Comparison of ENCODE assay signal across 21 mouse cellular contexts in the genomic region with DNA sequence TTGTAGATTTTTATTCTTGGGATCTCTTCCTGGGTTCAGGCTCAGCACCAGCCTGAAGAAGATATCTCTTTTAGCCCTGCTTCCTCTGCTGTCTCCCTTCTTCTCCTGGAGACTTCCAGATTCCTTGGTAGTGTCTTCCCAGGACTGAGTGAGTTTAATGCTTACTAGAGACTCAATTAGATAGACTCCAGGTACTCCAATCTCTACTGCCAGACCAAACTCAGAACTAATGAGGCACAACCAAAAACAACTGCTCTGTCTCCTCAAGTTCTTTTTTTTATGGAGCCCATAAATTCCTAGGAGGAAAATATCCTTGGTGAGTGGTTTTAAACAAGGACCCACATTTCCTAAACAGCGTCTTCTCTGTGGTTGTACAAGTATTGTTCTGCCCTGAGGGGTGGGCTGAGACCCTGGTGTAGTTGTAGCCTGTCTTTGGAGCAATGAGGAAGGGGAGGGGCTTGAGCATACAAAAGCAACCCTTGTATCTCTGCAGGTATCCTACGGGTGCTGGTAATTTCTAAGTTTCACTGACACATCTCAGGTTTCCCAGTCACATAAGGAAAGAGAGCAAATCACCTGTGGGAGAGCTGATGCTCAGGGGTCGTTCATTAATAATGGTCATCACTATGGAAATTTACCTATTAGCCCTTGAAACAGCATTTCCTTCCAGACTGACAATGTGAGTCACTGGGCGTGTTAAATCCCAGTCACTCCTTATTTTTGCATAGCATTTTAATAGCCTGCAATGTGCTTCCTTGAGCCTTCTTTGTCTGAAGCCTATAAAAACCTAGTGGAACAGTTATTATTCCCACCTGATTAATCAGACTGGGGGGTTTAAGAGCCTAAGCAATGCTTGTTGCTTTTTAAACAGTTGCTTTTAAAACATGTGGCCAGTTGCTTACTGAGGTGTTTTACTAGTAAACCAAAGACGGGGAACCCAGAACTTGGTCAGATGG.
DNase-seq lines count a peak whose midpoint lies in the region; ATAC-seq and TF ChIP-seq lines count a peak whose summit lies in the region.
"Had no signal": no experiment of that assay in that cellular context is flagged by ENCODE, and none has a peak within 500 bp of the region (broad histone marks: within the 10 kb centered on the region; RNA-seq: fewer than 3 reads in every experiment).

No protein-coding gene starts in this region.

- WGBS in kidney, embryonic 15.5 days, result 28% methylated on average over 5 of the region's 5 CpGs
- WGBS in kidney, adult 2 months, result 58% methylated on average over 5 of the region's 5 CpGs
- 37% methylated on average over 5 of the region's 5 CpGs for WGBS in neural tube, embryonic 13.5 days
- WGBS in limb, embryonic 13.5 days, result 25% methylated on average over 5 of the region's 5 CpGs
- 61% methylated on average over 5 of the region's 5 CpGs for WGBS in forebrain, postnatal 0 days

- no peak overlapping the region for H3K4me2 ChIP-seq in kidney, embryonic 15.5 days
- no peak overlapping the region for H3K4me2 ChIP-seq in neural tube, embryonic 13.5 days
- H3K4me2 ChIP-seq in limb, embryonic 13.5 days (replicated peaks), result no peak overlapping the region
- no peak overlapping the region for H3K4me2 ChIP-seq in forebrain, postnatal 0 days (ENCODE audit: low read depth)
- H3K4me2 ChIP-seq: embryonic facial prominence, embryonic 12.5 days; forebrain, embryonic 12.5 days; heart, embryonic 13.5 days; hindbrain, embryonic 15.5 days had no signal

- DNase-seq in kidney, adult 2 months, result no peak
- DNase-seq in neural tube, embryonic 10.5 days (ENCODE audit: extremely low spot score, low spot score), result no peak
- no peak for DNase-seq in forebrain, postnatal 0 days
- no peak for DNase-seq in urinary bladder, postnatal 14 days (ENCODE audit: low spot score)
- DNase-seq in c-Kit-positive CD71-positive TER-119-positive erythroid progenitor cells, embryonic 14.5 days (ENCODE audit: low spot score), result no peak
- DNase-seq: adrenal gland, adult 8-10 months; adrenal gland, postnatal 36 days; cerebellum, adult 11 months; cerebellum, adult 8-10 months; cerebellum, postnatal 14 days; embryo, embryonic 11 days; gastrocnemius, postnatal 36 days; heart, adult 11 months; heart, postnatal 36 days had no signal

- TF ChIP-seq POLR2A in kidney, adult 2 months (IDR thresholded peaks at IDR 0.05; ENCODE audit: low read depth, low read length), result no peak

- no peak overlapping the region for H3K9ac ChIP-seq in kidney, embryonic 15.5 days
- no peak overlapping the region for H3K9ac ChIP-seq in neural tube, embryonic 13.5 days
- H3K9ac ChIP-seq in limb, embryonic 13.5 days, result no peak overlapping the region
- no peak overlapping the region for H3K9ac ChIP-seq in forebrain, postnatal 0 days
- H3K9ac ChIP-seq: embryonic facial prominence, embryonic 12.5 days; forebrain, embryonic 12.5 days; heart, embryonic 13.5 days; hindbrain, embryonic 15.5 days had no signal

- TF ChIP-seq CTCF in kidney, adult 2 months (conservative IDR thresholded peaks at IDR 0.05; ENCODE audit: insufficient read depth, insufficient read length, low read depth, low read length), result no peak
- TF ChIP-seq CTCF in forebrain, postnatal 0 days (IDR thresholded peaks at IDR 0.05; ENCODE audit: low read depth), result no peak

- no peaks in the 10 kb centered on the region for H3K36me3 ChIP-seq in kidney, embryonic 15.5 days
- no peaks in the 10 kb centered on the region for H3K36me3 ChIP-seq in kidney, adult 2 months (ENCODE audit: control insufficient read depth, insufficient read depth, low read length)
- H3K36me3 ChIP-seq in neural tube, embryonic 13.5 days, result no peaks in the 10 kb centered on the region
- no peaks in the 10 kb centered on the region for H3K36me3 ChIP-seq in limb, embryonic 13.5 days
- no peaks in the 10 kb centered on the region for H3K36me3 ChIP-seq in forebrain, postnatal 0 days (ENCODE audit: insufficient read depth)
- H3K36me3 ChIP-seq: embryonic facial prominence, embryonic 12.5 days; forebrain, embryonic 12.5 days; heart, embryonic 13.5 days; hindbrain, embryonic 15.5 days had no signal

- ATAC-seq in kidney, embryonic 15.5 days (replicated peaks; ENCODE audit: low FRiP score), result peak; percentile 83
- no peak for ATAC-seq in neural tube, embryonic 13.5 days (ENCODE audit: low read depth)
- peak; percentile 54; the same call in 1 of the 2 replicates for ATAC-seq in limb, embryonic 13.5 days (ENCODE audit: low FRiP score, low read depth)
- ATAC-seq in forebrain, postnatal 0 days, result no peak

- no peaks in the 10 kb centered on the region for H3K27me3 ChIP-seq in kidney, embryonic 15.5 days
- no peaks in the 10 kb centered on the region; the same call in 1 of the 2 replicates for H3K27me3 ChIP-seq in kidney, adult 2 months (replicated peaks; ENCODE audit: control insufficient read depth, insufficient read depth, low read length)
- H3K27me3 ChIP-seq in neural tube, embryonic 13.5 days, result no peaks in the 10 kb centered on the region
- H3K27me3 ChIP-seq in limb, embryonic 13.5 days, result no peaks in the 10 kb centered on the region
- no peaks in the 10 kb centered on the region for H3K27me3 ChIP-seq in forebrain, postnatal 0 days (ENCODE audit: insufficient read depth, low read length)
- H3K27me3 ChIP-seq: embryonic facial prominence, embryonic 12.5 days; forebrain, embryonic 12.5 days; heart, embryonic 13.5 days; hindbrain, embryonic 15.5 days had no signal

- H3K4me1 ChIP-seq in kidney, embryonic 15.5 days, result peaks cover 26% of the 10 kb centered on the region
- no peaks in the 10 kb centered on the region for H3K4me1 ChIP-seq in kidney, adult 2 months (ENCODE audit: control insufficient read depth, insufficient read depth, low read length)
- H3K4me1 ChIP-seq in neural tube, embryonic 13.5 days (replicated peaks), result 0 out of 2 replicates have a peak, but pooled peaks cover 3% of the 10 kb centered on the region
- H3K4me1 ChIP-seq in limb, embryonic 13.5 days, result peaks cover 34% of the 10 kb centered on the region
- H3K4me1 ChIP-seq in forebrain, postnatal 0 days (ENCODE audit: insufficient read depth), result no peaks in the 10 kb centered on the region
- H3K4me1 ChIP-seq: embryonic facial prominence, embryonic 12.5 days; forebrain, embryonic 12.5 days; heart, embryonic 13.5 days; hindbrain, embryonic 15.5 days had no signal

- peak overlapping the region; percentile 57 for H3K27ac ChIP-seq in kidney, embryonic 15.5 days
- H3K27ac ChIP-seq in kidney, adult 2 months (ENCODE audit: insufficient read depth, low read depth, low read length), result no peak overlapping the region
- 0 out of 2 replicates have a peak overlapping the region, but pooled peaks have one; percentile 9 for H3K27ac ChIP-seq in neural tube, embryonic 13.5 days (replicated peaks)
- no peak overlapping the region for H3K27ac ChIP-seq in limb, embryonic 13.5 days
- no peak overlapping the region for H3K27ac ChIP-seq in forebrain, postnatal 0 days (ENCODE audit: low read depth, low read length)
- H3K27ac ChIP-seq: embryonic facial prominence, embryonic 12.5 days; forebrain, embryonic 12.5 days; heart, embryonic 13.5 days; hindbrain, embryonic 15.5 days had no signal

- no peaks in the 10 kb centered on the region for H3K9me3 ChIP-seq in kidney, embryonic 15.5 days (replicated peaks)
- H3K9me3 ChIP-seq in neural tube, embryonic 13.5 days, result no peaks in the 10 kb centered on the region
- H3K9me3 ChIP-seq in limb, embryonic 13.5 days, result no peaks in the 10 kb centered on the region
- no peaks in the 10 kb centered on the region for H3K9me3 ChIP-seq in forebrain, postnatal 0 days (ENCODE audit: low read length)
- H3K9me3 ChIP-seq: embryonic facial prominence, embryonic 12.5 days; forebrain, embryonic 12.5 days; heart, embryonic 13.5 days; hindbrain, embryonic 15.5 days had no signal

- H3K4me3 ChIP-seq in kidney, embryonic 15.5 days (replicated peaks), result no peak overlapping the region
- no peak overlapping the region for H3K4me3 ChIP-seq in kidney, adult 2 months (ENCODE audit: insufficient read depth, low read depth, low read length)
- no peak overlapping the region for H3K4me3 ChIP-seq in neural tube, embryonic 13.5 days
- H3K4me3 ChIP-seq in limb, embryonic 13.5 days, result no peak overlapping the region
- no peak overlapping the region for H3K4me3 ChIP-seq in forebrain, postnatal 0 days (ENCODE audit: low read depth, low read length)
- H3K4me3 ChIP-seq: embryonic facial prominence, embryonic 12.5 days; forebrain, embryonic 12.5 days; heart, embryonic 13.5 days; hindbrain, embryonic 15.5 days had no signal

Comparison
In these comparisons a context has a peak if more than half of its experiments do, and no peak if none do; other contexts are left out.
1. H3K27ac ChIP-seq: peak in kidney, embryonic 15.5 days (single experiment) and neural tube, embryonic 13.5 days (single experiment); none in kidney, adult 2 months (single experiment), limb, embryonic 13.5 days (single experiment) and forebrain, postnatal 0 days (single experiment).
2. ATAC-seq: peak in kidney, embryonic 15.5 days (single experiment) and limb, embryonic 13.5 days (single experiment); none in neural tube, embryonic 13.5 days (single experiment) and forebrain, postnatal 0 days (single experiment).